Mouse (Mus musculus): ENCODE measurements around the gene Ddx39b. TPM values are rescaled to one million over a fixed set of nuclear protein-coding genes. Genes with fewer than 3 reads are reported as not detected.
A peak's percentile ranks its signal among the peaks of the same experiment; 100 is the strongest.

Gene Ddx39b
- polyA plus RNA-seq, 1 experiment from 2014 or later: 717 TPM

DNA sequence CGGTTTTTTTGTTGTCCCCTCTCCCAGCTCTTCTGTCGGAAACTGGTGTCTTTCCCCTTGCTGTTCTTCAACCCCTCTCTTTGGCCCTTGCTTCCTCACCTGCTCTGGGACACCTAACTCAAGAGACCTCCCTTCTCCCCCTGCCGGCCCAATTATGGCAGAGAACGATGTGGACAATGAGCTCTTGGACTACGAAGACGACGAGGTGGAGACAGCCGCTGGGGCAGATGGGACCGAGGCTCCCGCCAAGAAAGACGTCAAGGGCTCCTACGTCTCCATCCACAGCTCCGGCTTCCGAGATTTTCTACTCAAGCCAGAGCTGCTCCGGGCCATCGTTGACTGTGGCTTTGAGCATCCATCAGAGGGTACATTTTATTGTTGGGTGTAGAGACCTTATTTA lies 1.5 kb downstream of the Ddx39b start:
- H3K36me3 ChIP-seq (ENCODE audit: control insufficient read depth, insufficient read depth, low read length): peaks cover 36% of the 10 kb centered on the region
- H3K4me3 ChIP-seq (ENCODE audit: low read depth, low read length): peak overlapping the region; percentile 84
- peak overlapping the region; percentile 93 for H3K27ac ChIP-seq (ENCODE audit: low read depth, low read length)
- peaks cover 26% of the 10 kb centered on the region for H3K4me1 ChIP-seq (replicated peaks; ENCODE audit: control insufficient read depth, insufficient read depth, low read length)
- H3K4me2 ChIP-seq (ENCODE audit: low read depth, low read length, severe bottlenecking): peak overlapping the region; percentile 96
- ATAC-seq (replicated peaks; ENCODE audit: low FRiP score): peak; percentile 13; the same call in 1 of the 2 replicates
- DNase-seq (ENCODE audit: low spot score): peak; percentile 71
- H3K27me3 ChIP-seq (ENCODE audit: control insufficient read depth, insufficient read depth, low read length): no peaks in the 10 kb centered on the region
- peak overlapping the region; percentile 99 for H3K9ac ChIP-seq (ENCODE audit: low read length)
- H3K9me3 ChIP-seq (ENCODE audit: control insufficient read depth, low read length): no peaks in the 10 kb centered on the region
- WGBS: 6% methylated on average over 16 of the region's 16 CpGs

DNA sequence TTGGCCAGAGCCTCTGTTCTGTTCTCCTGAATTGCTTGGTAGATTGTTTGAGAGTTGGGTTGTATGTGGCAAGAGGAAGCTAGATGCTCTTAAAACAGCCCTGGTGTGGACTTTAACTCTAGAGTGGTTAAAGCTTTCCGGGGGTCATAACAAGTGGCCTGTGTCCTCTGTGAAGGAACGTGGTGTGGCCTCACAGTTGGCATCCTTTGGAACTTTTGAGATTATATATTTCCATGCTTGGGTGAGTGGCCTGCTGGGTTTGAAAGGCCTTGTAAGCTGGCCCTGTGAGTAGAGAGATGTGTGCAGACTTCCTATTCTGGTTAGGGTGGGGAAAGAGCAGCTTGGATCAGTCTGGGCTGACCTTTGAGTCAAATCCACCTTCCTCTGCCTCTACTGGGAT lies 3.5 kb downstream of the Ddx39b start:
- Histone ChIP-seq H3K4me2 (ENCODE audit: low read depth, low read length, severe bottlenecking) (peak overlapping the region; percentile 96), H3K4me1 (replicated peaks; ENCODE audit: control insufficient read depth, insufficient read depth, low read length) (peaks cover 26% of the 10 kb centered on the region), H3K27ac (ENCODE audit: low read depth, low read length) (no peak overlapping the region), H3K9ac (ENCODE audit: low read length) (peak overlapping the region; percentile 33), H3K4me3 (ENCODE audit: low read depth, low read length) (peak overlapping the region; percentile 84), H3K36me3 (ENCODE audit: control insufficient read depth, insufficient read depth, low read length) (peaks cover 51% of the 10 kb centered on the region), H3K27me3 (ENCODE audit: control insufficient read depth, insufficient read depth, low read length) (no peaks in the 10 kb centered on the region), H3K9me3 (ENCODE audit: control insufficient read depth, low read length) (no peaks in the 10 kb centered on the region)
- ATAC-seq (replicated peaks; ENCODE audit: low FRiP score): no peak
- DNase-seq (ENCODE audit: low spot score): no peak
- 85% methylated on average over 2 of the region's 2 CpGs for WGBS

DNA sequence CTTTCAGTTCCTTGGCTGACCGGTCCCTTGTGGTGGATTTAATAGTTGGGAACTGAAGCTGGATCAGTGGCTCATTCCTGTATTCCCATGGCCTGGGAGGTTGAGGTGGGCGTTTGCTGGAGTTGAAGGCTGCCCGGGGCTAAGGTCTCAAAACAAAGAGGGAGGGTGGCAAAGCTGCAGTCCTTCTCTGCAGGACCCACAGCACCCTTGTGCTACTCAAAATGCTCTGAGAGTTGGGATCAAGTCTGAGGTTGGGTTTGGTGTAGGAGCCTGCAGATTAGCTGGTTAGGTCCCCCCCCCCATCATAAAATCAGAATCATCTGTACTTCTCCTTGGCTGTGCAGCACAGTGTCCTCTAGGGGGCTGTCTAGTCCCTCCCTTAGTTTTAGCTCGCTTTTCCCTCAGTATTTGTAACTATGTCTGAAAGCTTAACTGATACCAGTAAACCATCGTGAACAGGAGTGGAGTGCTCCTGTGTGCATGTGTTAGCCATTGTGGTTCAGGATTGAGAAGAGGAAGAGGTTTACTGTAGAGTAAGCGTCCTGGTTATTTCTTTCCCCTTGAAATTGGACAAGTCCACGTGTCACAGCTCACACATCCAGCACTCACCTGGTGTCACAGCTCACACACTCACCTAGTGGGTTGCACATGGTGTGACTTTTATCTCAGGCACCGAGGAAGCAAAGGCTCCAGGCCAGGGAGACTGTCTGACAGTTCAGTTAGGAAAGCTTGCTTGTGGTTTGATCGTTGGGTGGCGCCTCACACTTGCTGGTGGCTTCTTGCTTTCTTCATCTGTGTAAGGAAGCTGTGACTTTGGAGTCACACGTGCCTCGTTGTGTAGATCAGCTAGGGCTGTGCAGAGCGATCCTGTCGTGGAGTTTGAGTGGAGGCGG lies 4.4 kb downstream of the Ddx39b start:
- no peaks in the 10 kb centered on the region for H3K9me3 ChIP-seq (ENCODE audit: control insufficient read depth, low read length)
- H3K4me2 ChIP-seq (ENCODE audit: low read depth, low read length, severe bottlenecking): no peak overlapping the region
- ATAC-seq (replicated peaks; ENCODE audit: low FRiP score): no peak
- WGBS: 87% methylated on average over 15 of the region's 15 CpGs
- DNase-seq (ENCODE audit: low spot score): no peak
- H3K27me3 ChIP-seq (ENCODE audit: control insufficient read depth, insufficient read depth, low read length): no peaks in the 10 kb centered on the region
- H3K4me3 ChIP-seq (ENCODE audit: low read depth, low read length): no peak overlapping the region
- H3K27ac ChIP-seq (ENCODE audit: low read depth, low read length): no peak overlapping the region
- H3K9ac ChIP-seq (ENCODE audit: low read length): no peak overlapping the region
- H3K4me1 ChIP-seq (replicated peaks; ENCODE audit: control insufficient read depth, insufficient read depth, low read length): peaks cover 23% of the 10 kb centered on the region
- H3K36me3 ChIP-seq (ENCODE audit: control insufficient read depth, insufficient read depth, low read length): peaks cover 59% of the 10 kb centered on the region

DNA sequence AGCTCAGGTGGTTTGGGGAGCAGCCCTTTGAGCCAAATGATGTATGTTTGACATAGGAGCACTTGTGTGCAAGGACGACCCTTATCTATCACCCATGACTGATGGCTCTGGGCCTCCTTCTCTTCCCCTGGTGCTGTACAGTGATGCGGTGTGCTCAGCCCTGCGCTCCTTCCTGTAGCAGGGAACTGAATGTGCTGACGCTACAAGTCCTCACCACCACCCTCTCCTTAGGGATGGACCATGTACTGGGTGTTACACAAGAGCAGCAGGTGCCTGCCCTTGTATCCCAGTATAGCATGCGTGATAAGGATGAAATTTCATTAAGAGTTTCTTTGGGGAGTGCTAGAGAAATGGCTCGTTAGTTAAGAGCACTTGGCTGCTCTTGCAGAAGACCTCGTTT lies 5.6 kb downstream of the Ddx39b start:
- Histone ChIP-seq H3K27me3 (ENCODE audit: control insufficient read depth, insufficient read depth, low read length) (no peaks in the 10 kb centered on the region), H3K4me3 (ENCODE audit: low read depth, low read length) (no peak overlapping the region), H3K36me3 (ENCODE audit: control insufficient read depth, insufficient read depth, low read length) (peaks cover 67% of the 10 kb centered on the region), H3K27ac (ENCODE audit: low read depth, low read length) (no peak overlapping the region), H3K4me1 (replicated peaks; ENCODE audit: control insufficient read depth, insufficient read depth, low read length) (peaks cover 23% of the 10 kb centered on the region), H3K4me2 (ENCODE audit: low read depth, low read length, severe bottlenecking) (no peak overlapping the region), H3K9me3 (ENCODE audit: control insufficient read depth, low read length) (no peaks in the 10 kb centered on the region), H3K9ac (ENCODE audit: low read length) (no peak overlapping the region)
- 94% methylated on average over 7 of the region's 7 CpGs for WGBS
- ATAC-seq (replicated peaks; ENCODE audit: low FRiP score) (no peak), DNase-seq (ENCODE audit: low spot score) (no peak)

DNA sequence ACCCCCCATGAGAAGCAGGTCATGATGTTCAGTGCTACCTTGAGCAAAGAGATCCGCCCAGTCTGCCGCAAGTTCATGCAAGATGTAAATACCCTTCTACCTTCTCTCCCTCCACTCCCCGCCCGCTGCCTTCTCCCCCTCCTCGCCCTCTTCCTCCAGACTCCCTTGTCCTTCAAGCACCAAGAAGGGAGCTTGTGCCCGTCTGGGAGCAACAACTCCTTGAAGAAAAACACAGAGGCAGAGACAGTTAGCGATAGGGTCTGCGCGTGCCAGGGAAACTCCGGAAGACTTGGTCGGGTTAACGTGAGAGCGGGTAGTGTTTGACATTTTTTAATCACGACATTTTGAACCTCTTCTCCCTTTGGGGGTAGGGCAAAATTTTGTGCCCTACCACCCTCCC lies 7.4 kb downstream of the Ddx39b start:
- ATAC-seq (replicated peaks; ENCODE audit: low FRiP score): no peak
- 91% methylated on average over 14 of the region's 14 CpGs for WGBS
- H3K9me3 ChIP-seq (ENCODE audit: control insufficient read depth, low read length): no peaks in the 10 kb centered on the region
- no peaks in the 10 kb centered on the region for H3K27me3 ChIP-seq (ENCODE audit: control insufficient read depth, insufficient read depth, low read length)
- H3K4me3 ChIP-seq (ENCODE audit: low read depth, low read length): no peak overlapping the region
- H3K9ac ChIP-seq (ENCODE audit: low read length): no peak overlapping the region
- H3K27ac ChIP-seq (ENCODE audit: low read depth, low read length): no peak overlapping the region
- peaks cover 15% of the 10 kb centered on the region; the same call in 1 of the 2 replicates for H3K4me1 ChIP-seq (replicated peaks; ENCODE audit: control insufficient read depth, insufficient read depth, low read length)
- DNase-seq (ENCODE audit: low spot score): no peak
- no peak overlapping the region for H3K4me2 ChIP-seq (ENCODE audit: low read depth, low read length, severe bottlenecking)
- H3K36me3 ChIP-seq (ENCODE audit: control insufficient read depth, insufficient read depth, low read length): peaks cover 73% of the 10 kb centered on the region

DNA sequence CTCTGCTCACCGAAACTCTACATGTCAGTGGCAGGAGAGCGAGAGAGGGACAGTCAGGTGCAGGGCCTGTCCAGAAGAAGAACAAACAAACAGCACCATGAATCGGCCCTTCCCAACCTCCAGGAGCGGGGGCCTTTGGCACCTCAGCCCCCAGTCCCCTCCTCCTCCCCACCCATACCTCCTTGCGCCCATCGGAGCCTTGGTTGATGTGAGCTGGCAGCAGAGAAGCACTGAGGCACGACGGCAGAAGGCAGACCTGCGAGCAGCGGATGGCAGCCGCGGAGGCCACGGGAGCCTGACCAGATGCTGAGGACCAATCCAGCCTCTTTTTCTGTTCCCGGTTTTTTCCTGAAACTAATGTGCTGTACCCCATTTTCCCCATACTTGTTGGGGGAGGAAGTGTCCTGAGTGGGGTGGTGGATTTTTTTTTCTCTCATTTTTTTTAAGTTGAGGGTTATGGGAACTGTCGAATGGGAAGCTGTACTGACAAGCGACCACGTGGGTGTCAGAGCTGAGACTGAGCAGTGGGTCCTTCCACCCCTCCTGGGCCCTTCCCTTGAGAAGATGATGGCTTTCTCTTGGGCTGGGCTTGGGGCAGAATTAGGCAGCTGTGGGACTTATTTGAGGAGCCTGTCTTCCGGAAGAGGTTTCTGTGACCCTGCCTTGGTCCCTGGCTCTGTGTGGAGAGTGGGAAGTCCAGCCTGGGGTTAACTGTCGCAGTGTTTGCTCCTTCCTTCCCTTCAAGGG lies 8.1 kb downstream of the Ddx39b start:
- ATAC-seq (replicated peaks; ENCODE audit: low FRiP score) (no peak), DNase-seq (ENCODE audit: low spot score) (no peak)
- H3K4me2 ChIP-seq (ENCODE audit: low read depth, low read length, severe bottlenecking): no peak overlapping the region
- no peak overlapping the region for H3K4me3 ChIP-seq (ENCODE audit: low read depth, low read length)
- H3K4me1 ChIP-seq (replicated peaks; ENCODE audit: control insufficient read depth, insufficient read depth, low read length): peaks cover 9% of the 10 kb centered on the region; the same call in 1 of the 2 replicates
- H3K27me3 ChIP-seq (ENCODE audit: control insufficient read depth, insufficient read depth, low read length): no peaks in the 10 kb centered on the region
- no peak overlapping the region for H3K27ac ChIP-seq (ENCODE audit: low read depth, low read length)
- peaks cover 67% of the 10 kb centered on the region for H3K36me3 ChIP-seq (ENCODE audit: control insufficient read depth, insufficient read depth, low read length)
- H3K9ac ChIP-seq (ENCODE audit: low read length): no peak overlapping the region
- H3K9me3 ChIP-seq (ENCODE audit: control insufficient read depth, low read length): no peaks in the 10 kb centered on the region
- WGBS: 89% methylated on average over 19 of the region's 19 CpGs

DNA sequence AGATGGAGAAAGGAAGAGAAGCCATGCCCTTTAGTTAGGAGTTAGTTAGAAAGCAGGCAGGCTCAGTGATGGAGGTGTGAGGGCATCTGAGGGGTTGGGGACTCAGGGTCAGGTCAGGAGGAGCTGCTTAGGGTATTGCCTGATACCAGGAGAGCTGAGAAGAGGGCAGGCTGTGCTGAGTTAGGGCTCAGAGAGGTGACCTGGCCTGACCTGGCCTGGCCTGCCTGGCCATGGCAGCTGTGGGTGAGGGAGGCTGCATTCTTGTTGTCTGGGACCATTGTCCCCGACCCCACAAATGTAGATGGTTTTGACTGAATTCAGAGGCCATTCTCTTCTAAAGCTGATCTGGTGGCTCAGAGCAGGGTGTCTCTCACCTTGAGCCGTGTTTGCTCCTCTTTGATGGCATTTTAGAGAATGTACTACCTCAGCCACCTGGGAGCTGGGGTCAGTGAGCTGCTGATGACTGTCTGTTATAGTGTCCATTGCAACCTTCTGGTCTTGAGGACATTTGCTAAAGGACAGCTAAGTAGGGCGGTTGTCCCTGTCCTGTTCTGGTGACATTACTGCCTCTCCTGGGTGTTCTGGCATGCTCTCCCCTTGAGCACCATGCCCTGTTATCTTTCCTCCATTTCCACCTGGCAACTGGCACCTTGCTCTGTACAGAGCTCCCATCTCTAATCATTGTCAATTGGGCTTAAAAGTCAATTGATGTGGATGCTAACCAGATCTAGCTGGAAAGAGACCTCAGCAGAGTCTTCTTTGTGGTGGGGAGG lies 9.0 kb downstream of the Ddx39b start:
- H3K27me3 ChIP-seq (ENCODE audit: control insufficient read depth, insufficient read depth, low read length): no peaks in the 10 kb centered on the region
- H3K9me3 ChIP-seq (ENCODE audit: control insufficient read depth, low read length): no peaks in the 10 kb centered on the region
- no peak overlapping the region for H3K9ac ChIP-seq (ENCODE audit: low read length)
- H3K4me1 ChIP-seq (replicated peaks; ENCODE audit: control insufficient read depth, insufficient read depth, low read length): peaks cover under 1% of the 10 kb centered on the region; the same call in 1 of the 2 replicates
- no peak overlapping the region for H3K4me3 ChIP-seq (ENCODE audit: low read depth, low read length)
- no peak for DNase-seq (ENCODE audit: low spot score)
- H3K27ac ChIP-seq (ENCODE audit: low read depth, low read length): no peak overlapping the region
- H3K36me3 ChIP-seq (ENCODE audit: control insufficient read depth, insufficient read depth, low read length): peaks cover 59% of the 10 kb centered on the region
- ATAC-seq (replicated peaks; ENCODE audit: low FRiP score): no peak
- 87% methylated on average over 3 of the region's 3 CpGs for WGBS
- no peak overlapping the region for H3K4me2 ChIP-seq (ENCODE audit: low read depth, low read length, severe bottlenecking)

DNA sequence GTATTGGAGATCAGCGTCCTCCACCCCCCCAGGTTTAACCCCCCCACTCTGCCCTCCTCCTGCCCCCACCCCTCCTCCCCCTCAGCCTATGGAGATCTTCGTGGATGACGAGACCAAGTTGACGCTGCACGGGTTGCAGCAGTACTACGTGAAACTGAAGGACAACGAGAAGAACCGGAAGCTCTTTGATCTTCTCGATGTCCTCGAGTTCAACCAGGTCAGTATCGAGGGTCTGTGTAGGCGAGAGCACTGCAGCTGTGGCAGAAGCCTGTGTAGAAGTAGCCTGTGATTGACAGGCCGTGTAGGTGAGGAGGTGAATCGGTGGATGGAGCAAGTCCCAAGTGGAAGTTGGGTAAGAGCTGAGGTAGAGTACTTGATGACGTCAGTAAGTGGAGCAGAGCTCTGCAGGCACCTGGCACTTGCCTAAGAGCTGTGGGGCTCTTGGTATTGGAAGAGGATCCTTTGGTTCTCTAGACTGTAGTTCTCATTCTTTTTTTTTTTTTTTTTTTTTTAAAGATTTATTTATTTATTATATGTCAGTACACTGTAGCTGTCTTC lies 9.7 kb downstream of the Ddx39b start:
- no peaks in the 10 kb centered on the region for H3K27me3 ChIP-seq (ENCODE audit: control insufficient read depth, insufficient read depth, low read length)

More for the DNA sequence above, 9.7 kb downstream of the Ddx39b start:
- H3K27ac ChIP-seq (ENCODE audit: low read depth, low read length): no peak overlapping the region
- H3K36me3 ChIP-seq (ENCODE audit: control insufficient read depth, insufficient read depth, low read length): peaks cover 58% of the 10 kb centered on the region
- no peaks in the 10 kb centered on the region for H3K9me3 ChIP-seq (ENCODE audit: control insufficient read depth, low read length)
- ATAC-seq (replicated peaks; ENCODE audit: low FRiP score): no peak
- no peak overlapping the region for H3K4me2 ChIP-seq (ENCODE audit: low read depth, low read length, severe bottlenecking)
- no peak for DNase-seq (ENCODE audit: low spot score)
- no peaks in the 10 kb centered on the region for H3K4me1 ChIP-seq (replicated peaks; ENCODE audit: control insufficient read depth, insufficient read depth, low read length)
- H3K4me3 ChIP-seq (ENCODE audit: low read depth, low read length): no peak overlapping the region
- no peak overlapping the region for H3K9ac ChIP-seq (ENCODE audit: low read length)
- WGBS: 89% methylated on average over 15 of the region's 15 CpGs
